Mouse (Mus musculus): Measurements from ENCODE around the gene Efcab7.

The Efcab7 gene

DNA sequence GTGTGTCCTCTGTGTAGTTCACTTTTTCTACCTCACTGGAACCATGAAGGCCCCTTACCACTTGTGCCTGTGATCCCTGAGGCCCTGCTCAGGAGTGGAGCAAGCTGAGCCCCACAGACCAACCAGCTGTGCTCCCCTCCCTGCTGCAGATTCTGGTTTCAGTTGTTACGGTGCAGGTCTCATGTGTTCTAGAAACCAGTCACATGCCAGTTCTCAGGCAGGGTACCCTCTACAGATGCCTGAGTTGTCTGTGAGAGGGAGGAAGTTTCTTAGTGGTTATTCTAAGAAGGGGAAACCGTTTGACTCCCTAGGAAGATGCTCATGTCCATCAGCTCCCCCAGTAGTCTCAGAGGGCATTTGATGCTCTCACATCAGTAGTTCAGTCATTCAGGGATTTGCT is 115.6 kb downstream of the Efcab7 start:
- DNase-seq (ENCODE audit: low spot score) = no peak

DNA sequence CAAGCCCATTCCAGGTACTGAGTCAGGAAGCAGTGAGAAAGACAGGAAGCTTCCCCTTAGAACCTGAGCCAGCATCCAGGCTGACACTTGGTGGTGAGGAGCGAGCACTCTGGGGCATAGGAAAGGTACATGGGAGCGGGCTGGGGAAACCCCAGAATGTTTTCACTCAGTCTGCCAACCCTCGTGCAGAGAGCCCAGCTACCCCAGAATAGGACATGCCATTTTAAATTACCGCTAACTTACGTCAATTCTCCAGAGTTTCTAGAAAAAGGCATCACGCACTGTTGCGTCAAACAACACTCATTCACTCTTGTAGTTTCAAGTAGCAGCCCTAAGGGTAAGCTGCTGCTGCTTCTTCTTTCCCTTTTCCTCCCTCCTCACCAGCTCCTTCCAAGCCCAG is 116.0 kb downstream of the Efcab7 start:
- no peak for DNase-seq (ENCODE audit: low spot score)

DNA sequence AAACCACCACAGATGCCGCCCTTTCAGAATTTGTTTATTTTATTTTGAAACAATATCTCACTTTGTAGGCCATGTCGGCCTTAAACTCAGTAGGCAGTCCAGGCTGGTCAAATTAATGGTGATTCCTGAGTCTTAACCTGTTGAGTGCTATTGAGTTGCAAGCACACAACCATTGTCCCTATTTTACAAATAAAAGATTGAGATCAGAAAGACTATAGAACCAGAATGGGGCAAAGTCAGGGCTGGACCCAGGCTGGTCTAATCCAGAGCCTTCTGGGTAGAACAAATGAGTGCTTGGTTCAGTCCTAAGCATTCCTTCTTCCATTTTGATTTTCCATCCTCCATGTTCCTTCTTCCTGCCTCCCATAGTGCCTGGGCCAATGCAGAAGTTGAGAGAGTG is 117.5 kb downstream of the Efcab7 start:
- DNase-seq (ENCODE audit: low spot score) = no peak

DNA sequence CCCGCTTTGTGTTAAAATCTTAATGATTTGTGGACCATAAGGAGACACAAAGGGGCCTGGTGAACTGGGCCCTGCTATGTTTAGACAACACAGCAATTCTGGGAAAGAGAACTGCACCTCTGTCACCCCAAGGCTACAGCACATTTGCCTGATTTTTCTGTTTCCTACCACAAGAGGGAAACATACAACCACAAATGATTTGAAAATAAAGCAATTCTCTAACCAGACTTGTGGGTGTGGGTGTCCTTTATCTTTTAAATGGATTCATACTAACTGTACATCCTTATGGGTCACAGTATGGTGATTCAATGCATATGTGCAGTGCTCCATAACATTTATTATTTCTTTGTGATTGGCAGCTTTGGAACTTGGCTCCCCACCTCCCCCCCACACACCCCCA is 118.2 kb downstream of the Efcab7 start:
- DNase-seq (ENCODE audit: low spot score) = no peak

DNA sequence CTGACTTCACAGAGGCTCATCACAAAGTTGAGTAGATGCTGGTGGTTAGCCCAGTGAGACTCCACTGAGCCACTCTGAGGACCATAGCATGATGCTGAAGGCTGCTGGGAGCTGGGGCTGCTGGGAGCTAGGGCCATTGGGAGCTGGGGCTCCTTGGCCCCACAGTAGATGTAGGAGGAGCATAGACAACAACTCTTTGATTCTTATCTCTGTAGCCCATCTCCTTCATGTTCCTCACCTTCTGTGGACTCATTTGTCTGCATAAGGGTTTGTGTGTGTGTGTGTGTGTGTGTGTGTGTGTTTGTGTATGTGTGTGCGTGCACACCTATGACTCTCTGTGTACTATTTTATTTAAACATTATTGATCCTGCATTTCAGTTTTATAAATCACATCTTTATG is 118.9 kb downstream of the Efcab7 start:
- no peak for DNase-seq (ENCODE audit: low spot score)

DNA sequence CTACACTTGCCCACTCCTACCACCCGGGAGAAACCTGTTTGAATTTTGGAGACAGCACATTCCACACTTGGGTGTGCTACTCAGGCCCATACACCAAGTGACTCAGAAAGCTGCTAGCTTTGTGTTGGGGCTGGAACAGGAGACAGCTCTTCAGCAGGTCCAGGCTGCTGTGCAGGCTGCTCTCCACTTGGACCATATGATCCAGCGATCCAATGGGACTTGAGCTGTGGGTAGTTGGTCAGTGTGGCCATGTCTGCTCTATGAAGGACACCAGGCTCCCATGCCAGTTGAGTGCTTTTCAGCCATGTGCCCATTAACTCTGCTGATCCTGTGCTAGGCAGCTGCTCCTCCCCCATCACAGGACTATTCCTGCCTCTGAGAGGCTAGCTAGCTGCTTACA is 124.9 kb downstream of the Efcab7 start:
- DNase-seq (ENCODE audit: low spot score) = no peak

DNA sequence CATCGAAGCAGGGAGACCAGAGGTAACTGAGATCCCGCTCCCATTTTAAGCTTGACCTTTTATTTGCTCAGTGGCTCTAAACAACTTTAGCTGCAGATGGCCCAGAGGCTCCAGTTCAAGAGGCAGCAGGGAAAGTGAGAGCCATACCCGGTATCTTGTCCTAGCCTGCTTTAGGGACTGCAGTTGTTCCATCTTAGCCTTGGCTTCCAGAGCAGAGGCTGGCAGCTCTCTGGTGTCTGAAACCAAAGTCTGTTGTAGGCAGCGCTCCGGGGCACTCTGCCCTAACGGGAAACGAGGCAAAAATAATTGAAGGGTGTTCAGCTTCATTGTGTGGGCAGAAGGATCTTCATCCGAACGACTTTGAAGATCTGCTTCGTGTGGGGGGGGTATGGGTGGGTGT is 126.4 kb downstream of the Efcab7 start:
- DNase-seq (ENCODE audit: low spot score) = no peak

DNA sequence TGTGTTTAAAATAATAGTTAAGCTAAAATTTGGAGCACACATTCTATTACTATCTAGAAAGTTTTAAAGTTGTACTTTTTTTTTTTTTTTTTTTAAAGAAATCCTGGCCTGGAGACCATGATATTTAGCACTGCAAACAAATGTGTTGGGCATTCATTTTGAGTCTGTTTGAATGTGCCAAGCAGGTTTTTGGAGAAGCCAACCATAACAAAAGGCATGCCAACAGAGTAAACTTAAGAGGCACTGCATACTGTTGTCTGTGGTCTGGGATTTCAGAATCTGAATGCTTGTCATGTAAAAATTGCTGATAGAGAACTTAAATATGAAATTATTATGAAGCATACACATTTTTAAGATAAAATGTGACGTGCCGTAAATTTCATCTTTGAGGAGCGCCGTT is 128.2 kb downstream of the Efcab7 start:
- no peak for DNase-seq (ENCODE audit: low spot score)

DNA sequence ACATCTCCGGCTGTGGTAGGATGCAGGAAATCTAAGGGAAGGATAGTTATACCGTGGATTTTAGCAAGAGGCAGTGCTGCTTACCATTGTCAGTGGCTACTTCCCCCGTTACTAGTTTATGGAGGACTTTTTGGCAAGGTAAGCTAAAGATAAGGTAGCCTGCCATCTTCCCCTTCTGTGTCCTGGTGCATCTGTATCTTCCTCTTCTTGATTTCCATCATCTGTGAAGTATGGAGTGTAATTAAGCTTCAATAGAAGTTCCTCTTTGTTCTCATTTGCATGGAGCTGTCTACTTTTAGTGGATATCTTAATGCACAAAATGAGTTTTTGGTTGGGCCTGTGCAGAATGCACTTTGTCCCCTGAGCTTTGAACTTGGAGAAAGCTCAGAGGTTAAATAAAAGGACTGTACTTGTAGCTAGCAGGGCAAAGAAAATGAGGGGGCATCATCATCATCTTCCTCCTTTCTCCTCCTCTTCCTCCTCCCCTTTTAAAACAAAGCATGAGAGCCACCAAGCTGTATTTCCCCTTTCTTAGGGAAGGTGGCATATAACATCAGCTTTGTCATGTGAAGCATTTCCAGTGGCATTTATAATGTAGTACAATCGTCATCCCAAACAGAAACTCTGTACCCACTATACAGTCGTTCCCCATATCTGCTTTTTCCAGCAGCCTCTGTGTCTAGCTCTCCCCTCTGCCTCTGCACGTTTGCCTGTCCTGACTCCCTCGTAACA is 129.3 kb downstream of the Efcab7 start:
- DNase-seq (ENCODE audit: low spot score) = no peak

DNA sequence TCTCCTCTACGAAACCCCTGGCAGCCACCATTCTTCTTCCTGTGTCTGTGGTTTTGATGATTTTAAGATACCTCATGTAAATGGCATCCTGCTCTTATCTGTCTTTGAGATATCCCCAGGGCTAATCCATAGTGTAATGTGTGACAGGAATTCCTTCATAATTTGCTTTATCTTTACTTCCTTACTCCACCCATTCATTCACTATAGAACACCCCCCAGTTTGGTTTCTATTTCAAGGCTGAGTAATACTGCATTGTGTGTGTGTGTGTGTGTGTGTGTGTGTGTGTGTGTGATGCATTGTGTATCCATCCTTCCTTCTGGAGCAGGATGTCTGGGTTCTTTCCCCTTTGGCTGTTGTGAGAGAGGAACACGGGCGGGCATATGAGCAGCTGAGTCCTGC is 130.3 kb downstream of the Efcab7 start:
- DNase-seq (ENCODE audit: low spot score) = no peak

Data from layer of hippocampus, adult 11-12 months (tissue).